Mouse (Mus musculus) heart, embryonic 14.5 days (tissue): ENCODE data around the gene Gm49601. TPM values are rescaled to one million over a fixed set of nuclear protein-coding genes. Genes with fewer than 3 reads are reported as not detected.

Experiments
- ATAC-seq: fragments of 200-750 bp; cut with Nextera tagmentation; 2 replicates; pipeline ENCODE4 v1.8.0; 2017; ENCODE audit warnings: low read depth, moderate TSS enrichment; ENCODE audit not compliant: insufficient number of reproducible peaks, insufficient read depth, low FRiP score
- H3K27ac ChIP-seq, 2 experiments: fragments of 200-500 bp in 1 of 2; fragments of 300-500 bp in 1 of 2; sonication (generic) in 1 of 2; replicated peaks in 1 of 2; 2 replicates each; pipeline ENCODE4 v1.5.1; 2012 to 2014; ENCODE audit warnings: low read depth in 2 of 2, low read length in 2 of 2, control low read depth in 1 of 2, mild to moderate bottlenecking in 1 of 2, mixed read lengths in 1 of 2; ENCODE audit not compliant: control insufficient read depth in 1 of 2, insufficient read depth in 1 of 2
- H3K27me3 ChIP-seq: fragments of 300-500 bp; sonication (generic); 2 replicates; pipeline ENCODE4 v1.6.1; 2014; ENCODE audit warnings: mild to moderate bottlenecking, low read length, control low read depth; ENCODE audit not compliant: control insufficient read depth, insufficient read depth
- H3K36me3 ChIP-seq: fragments of 300-500 bp; sonication (generic); 2 replicates; pipeline ENCODE4 v1.6.1; 2014; ENCODE audit warnings: mild to moderate bottlenecking, control low read depth, low read length, mixed read lengths; ENCODE audit not compliant: control insufficient read depth, insufficient read depth
- H3K4me1 ChIP-seq, 2 experiments: fragments of 200-500 bp in 1 of 2; fragments of 300-500 bp in 1 of 2; sonication (generic) in 1 of 2; 2 replicates each; pipeline ENCODE4 v1.6.1; 2012 to 2014; ENCODE audit warnings: low read length in 2 of 2, control low read depth in 1 of 2, mixed read lengths in 1 of 2; ENCODE audit not compliant: control insufficient read depth in 2 of 2, insufficient read depth in 2 of 2
- H3K4me2 ChIP-seq: fragments of 300-500 bp; sonication (generic); 2 replicates; pipeline ENCODE4 v1.6.1; 2014; ENCODE audit warnings: mild to moderate bottlenecking, low read length
- H3K4me3 ChIP-seq, 2 experiments: fragments of 200-500 bp in 1 of 2; fragments of 300-500 bp in 1 of 2; sonication (generic) in 1 of 2; 2 replicates each; pipeline ENCODE4 v1.5.1; 2012 to 2014; ENCODE audit warnings: low read length in 2 of 2, mild to moderate bottlenecking in 2 of 2, control low read depth in 1 of 2, low read depth in 1 of 2, moderate library complexity in 1 of 2; ENCODE audit not compliant: control insufficient read depth in 1 of 2, insufficient read depth in 1 of 2
- H3K9ac ChIP-seq: fragments of 300-500 bp; sonication (generic); 2 replicates; pipeline ENCODE4 v1.6.1; 2014; ENCODE audit warnings: mild to moderate bottlenecking, low read length
- H3K9me3 ChIP-seq: fragments of 300-500 bp; sonication (generic); 2 replicates; pipeline ENCODE4 v1.6.1; 2016; ENCODE audit warnings: low read length, control low read depth; ENCODE audit not compliant: control insufficient read depth
- WGBS: fragments of 180-500 bp; shearing (Covaris S2); extraction: QIAGEN DNeasy Blood & Tissue Kit; methylation state at CpG from one replicate; pipeline ENCODE4 v1.1.7; 2014; 5-methylcytosine and 5-hydroxymethylcytosine counted together
- polyA plus RNA-seq: library from polyadenylated mRNA; unstranded; fragments of >200 nt; fragmentation: Nextera tagmentation; extraction: Ambion mirVana; gene quantifications from 2 replicates; pipeline ENCODE4 v1.2.1, GENCODE M21; 2014

The Gm49601 gene
- polyA plus RNA-seq, 1 experiment from 2014 or later, result 1.1 TPM

DNA sequence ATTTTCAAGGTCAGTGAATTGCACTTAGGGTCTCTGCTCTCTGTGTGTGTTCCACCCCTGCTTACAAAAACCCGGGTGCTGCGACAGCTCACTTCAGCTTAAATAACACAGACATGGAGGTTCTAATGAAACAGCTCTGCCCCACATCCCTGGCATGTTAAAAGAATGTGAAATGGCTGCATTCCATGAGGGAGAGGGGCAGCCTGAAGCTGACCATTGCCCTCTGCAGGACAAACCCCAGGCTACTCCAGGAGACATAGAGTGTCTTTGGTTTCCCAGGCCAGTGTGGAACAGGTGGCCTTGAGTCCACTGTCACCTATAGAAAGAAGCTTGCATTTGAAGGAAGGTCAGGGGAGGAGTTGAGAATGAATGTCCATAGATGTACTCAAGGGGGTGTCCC, 45.8 kb downstream of the Gm49601 start:
- Histone ChIP-seq H3K4me3 (no peak overlapping the region), H3K27me3 (peaks cover 78% of the 10 kb centered on the region), H3K4me2 (no peak overlapping the region), H3K9me3 (no peaks in the 10 kb centered on the region), H3K4me1 (peaks cover 2 to 14% of the 10 kb centered on the region in 2 experiments; a peak in 3 of 4 replicates), H3K9ac (no peak overlapping the region), H3K27ac (no peak overlapping the region), H3K36me3 (no peaks in the 10 kb centered on the region)
- ATAC-seq, result no peak
- WGBS, result 16% methylated on average over 2 of the region's 2 CpGs

DNA sequence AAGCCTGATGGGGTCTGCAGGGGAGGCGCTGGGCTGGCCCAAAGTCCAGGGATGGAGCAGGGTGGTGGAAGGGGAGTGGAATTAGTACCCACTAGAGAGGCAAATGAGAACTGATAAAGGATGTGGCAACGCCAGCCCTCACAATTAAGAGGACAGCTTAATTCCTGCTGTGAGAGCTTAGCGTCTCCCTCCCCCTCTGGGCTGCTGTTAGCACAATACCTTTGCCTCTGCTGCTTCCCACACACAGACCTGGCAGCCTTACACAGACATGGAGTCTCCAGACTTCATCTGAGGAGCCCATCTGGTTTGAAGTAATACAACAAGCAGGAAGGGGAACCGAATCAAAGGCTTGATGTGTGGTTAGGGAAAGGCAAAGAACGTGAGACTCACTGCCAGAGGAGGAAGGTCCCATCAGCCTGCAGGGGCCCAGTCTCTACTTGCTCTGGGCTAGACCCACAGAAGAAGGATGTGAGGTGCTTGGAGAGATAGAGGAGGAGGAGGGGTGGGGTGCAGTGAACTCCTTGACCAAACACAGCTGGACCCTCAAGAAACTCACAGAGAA, 48.5 kb downstream of the Gm49601 start:
- H3K27me3 ChIP-seq, result peaks cover 51% of the 10 kb centered on the region
- no peak for ATAC-seq
- H3K4me2 ChIP-seq, result no peak overlapping the region
- H3K4me3 ChIP-seq, result no peak overlapping the region
- peaks cover 2 to 14% of the 10 kb centered on the region in 2 experiments; a peak in 3 of 4 replicates for H3K4me1 ChIP-seq
- H3K9me3 ChIP-seq, result no peaks in the 10 kb centered on the region
- no peak overlapping the region for H3K27ac ChIP-seq
- H3K36me3 ChIP-seq, result no peaks in the 10 kb centered on the region
- no peak overlapping the region for H3K9ac ChIP-seq
- 37% methylated on average over 5 of the region's 5 CpGs for WGBS

DNA sequence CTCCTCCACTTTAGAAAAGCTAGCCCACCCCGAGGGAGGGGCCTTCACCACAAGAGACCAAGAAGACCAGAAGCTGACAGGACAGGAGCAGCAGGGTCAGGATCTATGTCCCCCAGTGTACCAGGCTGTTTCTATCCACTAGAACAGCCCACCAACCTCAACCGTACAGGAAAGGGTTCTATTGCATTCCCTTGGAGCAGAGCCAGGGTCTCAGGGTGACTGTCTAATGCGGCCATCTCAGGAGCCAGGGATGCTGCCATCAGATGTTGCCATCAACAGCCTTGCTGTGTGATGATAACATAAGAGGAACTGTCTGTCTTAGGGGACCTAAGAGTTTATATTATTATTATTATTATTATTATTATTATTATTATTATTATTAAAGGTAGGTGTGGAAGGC, 49.2 kb downstream of the Gm49601 start:
- ATAC-seq, result no peak
- WGBS, result 34% methylated on average over 3 of the region's 3 CpGs
- H3K4me3 ChIP-seq, result no peak overlapping the region
- H3K36me3 ChIP-seq, result no peaks in the 10 kb centered on the region
- no peak overlapping the region for H3K4me2 ChIP-seq
- peaks cover 45% of the 10 kb centered on the region for H3K27me3 ChIP-seq
- H3K4me1 ChIP-seq, result peaks cover 2 to 9% of the 10 kb centered on the region in 2 experiments; a peak in 3 of 4 replicates
- no peaks in the 10 kb centered on the region for H3K9me3 ChIP-seq
- no peak overlapping the region for H3K27ac ChIP-seq
- no peak overlapping the region for H3K9ac ChIP-seq

DNA sequence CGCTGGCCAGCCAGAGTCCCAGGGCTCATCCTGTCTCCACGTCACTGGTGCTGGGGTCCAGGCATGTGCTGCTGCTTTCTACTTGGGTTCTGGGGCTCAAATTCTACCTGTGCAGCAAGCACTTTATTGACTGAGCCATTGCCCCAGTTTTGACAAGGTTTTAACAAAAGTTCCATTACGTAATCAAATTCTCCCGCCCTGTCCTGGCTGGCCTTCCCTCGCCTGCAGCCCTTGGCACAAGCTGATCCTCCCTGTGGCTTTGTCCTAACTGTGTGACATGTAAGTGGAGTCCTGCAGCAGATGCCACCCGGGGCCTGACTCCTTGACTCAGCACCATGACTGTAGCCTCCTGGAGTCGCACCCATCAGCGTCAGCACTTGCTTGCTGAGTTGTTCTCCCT, 52.0 kb downstream of the Gm49601 start:
- Histone ChIP-seq H3K9me3 (no peaks in the 10 kb centered on the region), H3K4me1 (no peaks in the 10 kb centered on the region), H3K4me2 (no peak overlapping the region), H3K36me3 (no peaks in the 10 kb centered on the region), H3K27ac (no peak overlapping the region), H3K27me3 (peaks cover 16% of the 10 kb centered on the region), H3K4me3 (no peak overlapping the region), H3K9ac (no peak overlapping the region)
- ATAC-seq, result no peak
- 62% methylated on average over 8 of the region's 8 CpGs for WGBS

Other genes with a start within 250 kb of the Gm49601 start
- 34.0 and 34.7 TPM in 2 replicates for gene Txnrd2, start 200.0 kb downstream of the Gm49601 start, polyA plus RNA-seq
- gene Comt, start 199.6 kb downstream of the Gm49601 start, polyA plus RNA-seq, result 110 and 112 TPM in 2 replicates
- gene Gnb1l, start 127.7 kb downstream of the Gm49601 start, polyA plus RNA-seq, result 9.3 and 9.7 TPM in 2 replicates
- 1.3 and 1.5 TPM in 2 replicates for gene Rtl10, start 127.5 kb downstream of the Gm49601 start, polyA plus RNA-seq
- 0.20 and 0.80 TPM in 2 replicates for gene Tbx1, start 35.8 kb downstream of the Gm49601 start, polyA plus RNA-seq
- 3.4 and 4.5 TPM in 2 replicates for gene Gp1bb, start 4.0 kb downstream of the Gm49601 start, polyA plus RNA-seq
- gene Sept5, start 3.5 kb upstream of the Gm49601 start, polyA plus RNA-seq, result 5.8 and 7.3 TPM in 2 replicates
- 19.5 and 22.7 TPM in 2 replicates for gene Cldn5, start 150.4 kb upstream of the Gm49601 start, polyA plus RNA-seq
- gene Ufd1, start 185.4 kb upstream of the Gm49601 start, polyA plus RNA-seq, result 65.8 and 70.3 TPM in 2 replicates
- gene Cdc45, start 185.6 kb upstream of the Gm49601 start, polyA plus RNA-seq, result 34.1 and 35.7 TPM in 2 replicates
- 37.3 and 40.5 TPM in 2 replicates for gene 2510002D24Rik, start 210.2 kb upstream of the Gm49601 start, polyA plus RNA-seq
- gene Gm28539, start 210.2 kb upstream of the Gm49601 start, polyA plus RNA-seq, result not detected in 2 replicates